ENCODE assay signal across 9 mouse cellular contexts in genomic region chr4:140507172-140507714, GRCm38 (mm10).
DNase-seq lines count a peak whose midpoint lies in the region; ATAC-seq and TF ChIP-seq lines count a peak whose summit lies in the region.
"Had no signal": no experiment of that assay in that cellular context is flagged by ENCODE, and none has a peak within 500 bp of the region (broad histone marks: within the 10 kb centered on the region; RNA-seq: fewer than 3 reads in every experiment).

No protein-coding gene starts in this region.

- H3K4me2 ChIP-seq in hindbrain, embryonic 11.5 days (replicated peaks; ENCODE audit: low read depth, low read length), result no peak overlapping the region
- no peak overlapping the region for H3K4me2 ChIP-seq in hindbrain, embryonic 14.5 days (replicated peaks)
- no peak overlapping the region for H3K4me2 ChIP-seq in midbrain, embryonic 16.5 days (ENCODE audit: low read length)
- no peak overlapping the region for H3K4me2 ChIP-seq in midbrain, postnatal 0 days (ENCODE audit: low read depth, low read length, poor library complexity, severe bottlenecking)
- no peak overlapping the region for H3K4me2 ChIP-seq in stomach, embryonic 14.5 days (replicated peaks; ENCODE audit: low read depth, low read length)

- no peak overlapping the region for H3K9ac ChIP-seq in hindbrain, embryonic 11.5 days (ENCODE audit: low read depth, low read length)
- no peak overlapping the region for H3K9ac ChIP-seq in hindbrain, embryonic 14.5 days
- no peak overlapping the region for H3K9ac ChIP-seq in midbrain, embryonic 16.5 days (ENCODE audit: low read depth, low read length)
- H3K9ac ChIP-seq in midbrain, postnatal 0 days (replicated peaks; ENCODE audit: low read length, poor library complexity, severe bottlenecking), result no peak overlapping the region
- H3K9ac ChIP-seq in stomach, embryonic 14.5 days (replicated peaks; ENCODE audit: low read depth, low read length), result no peak overlapping the region

- 45% methylated on average over 15 of the region's 15 CpGs for WGBS in hindbrain, embryonic 11.5 days
- WGBS in hindbrain, embryonic 14.5 days, result 45% methylated on average over 15 of the region's 15 CpGs
- 44% methylated on average over 15 of the region's 15 CpGs for WGBS in midbrain, embryonic 16.5 days
- WGBS in midbrain, postnatal 0 days, result 52% methylated on average over 15 of the region's 15 CpGs
- 45% methylated on average over 15 of the region's 15 CpGs for WGBS in stomach, embryonic 14.5 days

- intact Hi-C loops in left cerebral cortex, postnatal 25 days (cut with DNase I), result no loop called here

- H3K4me1 ChIP-seq in hindbrain, embryonic 11.5 days (replicated peaks; ENCODE audit: control insufficient read depth, insufficient read depth, low read length), result 0 out of 2 replicates have a peak, but pooled peaks cover 3% of the 10 kb centered on the region
- peaks cover 6% of the 10 kb centered on the region for H3K4me1 ChIP-seq in hindbrain, embryonic 14.5 days (replicated peaks; ENCODE audit: control insufficient read depth, insufficient read depth, low read length)
- peaks cover 7% of the 10 kb centered on the region for H3K4me1 ChIP-seq in midbrain, embryonic 16.5 days (ENCODE audit: control insufficient read depth, insufficient read depth, low read length)
- H3K4me1 ChIP-seq in midbrain, postnatal 0 days (ENCODE audit: insufficient read depth, low read length), result no peaks in the 10 kb centered on the region
- H3K4me1 ChIP-seq in stomach, embryonic 14.5 days (ENCODE audit: control insufficient read depth, insufficient read depth, low read length), result no peaks in the 10 kb centered on the region

- DNase-seq in hindbrain, embryonic 11.5 days (ENCODE audit: low spot score), result peak; percentile 40
- no peak for DNase-seq in hindbrain, embryonic 14.5 days (ENCODE audit: low spot score)
- DNase-seq in midbrain, postnatal 0 days (ENCODE audit: low spot score), result no peak
- DNase-seq in embryo, embryonic 10 days (ENCODE audit: low spot score), result peak; percentile 31
- DNase-seq in left cerebral cortex, postnatal 25 days (ENCODE audit: low spot score in 2 of 2), result no peak
- no peak for DNase-seq in layer of hippocampus, adult 2 months (ENCODE audit: low spot score in 2 of 2)
- DNase-seq: thymus, adult 18-20 months had no signal

- no peak overlapping the region for H3K4me3 ChIP-seq in hindbrain, embryonic 11.5 days (ENCODE audit: low read depth, low read length)
- no peak overlapping the region for H3K4me3 ChIP-seq in hindbrain, embryonic 14.5 days (replicated peaks; ENCODE audit: low read length)
- no peak overlapping the region for H3K4me3 ChIP-seq in midbrain, embryonic 16.5 days (ENCODE audit: low read depth, low read length)
- H3K4me3 ChIP-seq in midbrain, postnatal 0 days (ENCODE audit: low read depth, low read length), result no peak overlapping the region
- no peak overlapping the region for H3K4me3 ChIP-seq in stomach, embryonic 14.5 days (ENCODE audit: low read depth, low read length)
- no peak overlapping the region for H3K4me3 ChIP-seq in layer of hippocampus, adult 2 months

- H3K27me3 ChIP-seq in hindbrain, embryonic 11.5 days (ENCODE audit: control insufficient read depth, insufficient read depth, low read length), result no peaks in the 10 kb centered on the region
- no peaks in the 10 kb centered on the region for H3K27me3 ChIP-seq in hindbrain, embryonic 14.5 days (ENCODE audit: control insufficient read depth, insufficient read depth, low read length)
- no peaks in the 10 kb centered on the region for H3K27me3 ChIP-seq in midbrain, embryonic 16.5 days (ENCODE audit: control insufficient read depth, insufficient read depth, low read depth, low read length)
- H3K27me3 ChIP-seq in midbrain, postnatal 0 days (ENCODE audit: insufficient read depth, low read length), result no peaks in the 10 kb centered on the region
- H3K27me3 ChIP-seq in stomach, embryonic 14.5 days (ENCODE audit: control insufficient read depth, insufficient read depth, low read length), result no peaks in the 10 kb centered on the region

- TF ChIP-seq CTCF in midbrain, postnatal 0 days (IDR thresholded peaks at IDR 0.05), result no peak
- no peak for TF ChIP-seq CTCF in layer of hippocampus, adult 2 months (conservative IDR thresholded peaks at IDR 0.05)

- no peak overlapping the region for H3K27ac ChIP-seq in hindbrain, embryonic 11.5 days (ENCODE audit: low read depth, low read length)
- no peak overlapping the region for H3K27ac ChIP-seq in hindbrain, embryonic 14.5 days
- no peak overlapping the region for H3K27ac ChIP-seq in midbrain, embryonic 16.5 days (ENCODE audit: low read length)
- H3K27ac ChIP-seq in midbrain, postnatal 0 days (ENCODE audit: low read depth, low read length), result no peak overlapping the region
- H3K27ac ChIP-seq in stomach, embryonic 14.5 days (ENCODE audit: low read length), result no peak overlapping the region
- no peak overlapping the region for H3K27ac ChIP-seq in layer of hippocampus, adult 2 months

- no peaks in the 10 kb centered on the region for H3K9me3 ChIP-seq in hindbrain, embryonic 11.5 days (ENCODE audit: control insufficient read depth, low read length)
- H3K9me3 ChIP-seq in hindbrain, embryonic 14.5 days (ENCODE audit: control insufficient read depth, low read length), result no peaks in the 10 kb centered on the region
- H3K9me3 ChIP-seq in midbrain, embryonic 16.5 days (replicated peaks; ENCODE audit: control insufficient read depth, low read length, poor library complexity, severe bottlenecking), result no peaks in the 10 kb centered on the region
- no peaks in the 10 kb centered on the region for H3K9me3 ChIP-seq in midbrain, postnatal 0 days (ENCODE audit: low read length)
- no peaks in the 10 kb centered on the region for H3K9me3 ChIP-seq in stomach, embryonic 14.5 days (ENCODE audit: control insufficient read depth, low read depth, low read length)

- H3K36me3 ChIP-seq in hindbrain, embryonic 11.5 days (ENCODE audit: control insufficient read depth, insufficient read depth, low read length), result no peaks in the 10 kb centered on the region
- no peaks in the 10 kb centered on the region for H3K36me3 ChIP-seq in hindbrain, embryonic 14.5 days (replicated peaks; ENCODE audit: control insufficient read depth, insufficient read depth)
- H3K36me3 ChIP-seq in midbrain, embryonic 16.5 days (ENCODE audit: control insufficient read depth, insufficient read depth, low read length), result no peaks in the 10 kb centered on the region
- no peaks in the 10 kb centered on the region for H3K36me3 ChIP-seq in midbrain, postnatal 0 days (ENCODE audit: insufficient read depth, low read length)
- H3K36me3 ChIP-seq in stomach, embryonic 14.5 days (ENCODE audit: control insufficient read depth, insufficient read depth, low read length), result no peaks in the 10 kb centered on the region

- ATAC-seq in hindbrain, embryonic 11.5 days (ENCODE audit: low FRiP score), result no peak
- no peak for ATAC-seq in hindbrain, embryonic 14.5 days (ENCODE audit: low FRiP score)
- ATAC-seq in midbrain, embryonic 16.5 days, result 0 out of 2 replicates have a peak, but pooled peaks have one; percentile 39
- ATAC-seq in midbrain, postnatal 0 days (ENCODE audit: low FRiP score), result no peak
- ATAC-seq in stomach, embryonic 14.5 days (ENCODE audit: insufficient number of reproducible peaks, insufficient read depth, low FRiP score, low read depth), result 0 out of 2 replicates have a peak, but pooled peaks have one; percentile 14

Comparison
In these comparisons a context has a peak if more than half of its experiments do, and no peak if none do; other contexts are left out.
1. ATAC-seq: peak in midbrain, embryonic 16.5 days (single experiment) and stomach, embryonic 14.5 days (single experiment); none in hindbrain, embryonic 11.5 days (single experiment), hindbrain, embryonic 14.5 days (single experiment) and midbrain, postnatal 0 days (single experiment).
2. DNase-seq: peak in hindbrain, embryonic 11.5 days (single experiment) and embryo, embryonic 10 days (single experiment); none in hindbrain, embryonic 14.5 days (single experiment), midbrain, postnatal 0 days (single experiment), left cerebral cortex, postnatal 25 days (0 of 2) and layer of hippocampus, adult 2 months (0 of 2).